Comparison of ENCODE assay signal across 9 mouse cellular contexts in genomic region chr14:16196518-16196917, GRCm38 (mm10). TPM values are rescaled to one million over a fixed set of nuclear protein-coding genes. Genes with fewer than 3 reads are reported as not detected.
DNase-seq lines count a peak whose midpoint lies in the region; ATAC-seq and TF ChIP-seq lines count a peak whose summit lies in the region.
"Had no signal": no experiment of that assay in that cellular context is flagged by ENCODE, and none has a peak within 500 bp of the region (broad histone marks: within the 10 kb centered on the region; RNA-seq: fewer than 3 reads in every experiment).

No protein-coding gene starts in this region.

- no peak overlapping the region for H3K27ac ChIP-seq in ES-E14 (ENCODE audit: insufficient read depth, low read depth, low read length, poor library complexity, severe bottlenecking)
- no peak overlapping the region for H3K27ac ChIP-seq in embryonic facial prominence, embryonic 14.5 days (replicated peaks; ENCODE audit: low read depth, low read length)
- no peak overlapping the region for H3K27ac ChIP-seq in midbrain, embryonic 10.5 days (replicated peaks)
- H3K27ac ChIP-seq: embryonic facial prominence, embryonic 13.5 days had no signal

- H3K4me3 ChIP-seq in ES-E14 (ENCODE audit: insufficient read depth in 1 of 2, low read depth in 1 of 2, low read length in 2 of 2, poor library complexity in 1 of 2, severe bottlenecking in 1 of 2): no peak overlapping the region
- H3K4me3 ChIP-seq in embryonic facial prominence, embryonic 14.5 days (ENCODE audit: low read depth, low read length): no peak overlapping the region
- H3K4me3 ChIP-seq in midbrain, embryonic 10.5 days: no peak overlapping the region
- H3K4me3 ChIP-seq: embryonic facial prominence, embryonic 13.5 days had no signal

- no peaks in the 10 kb centered on the region for H3K36me3 ChIP-seq in ES-E14 (ENCODE audit: control insufficient read depth, insufficient read depth, low read length, poor library complexity, severe bottlenecking)
- no peaks in the 10 kb centered on the region for H3K36me3 ChIP-seq in embryonic facial prominence, embryonic 14.5 days (ENCODE audit: control insufficient read depth, insufficient read depth, low read length)
- H3K36me3 ChIP-seq in midbrain, embryonic 10.5 days: no peaks in the 10 kb centered on the region
- H3K36me3 ChIP-seq: embryonic facial prominence, embryonic 13.5 days had no signal

- 56% methylated on average over 4 of the region's 4 CpGs for WGBS in embryonic facial prominence, embryonic 14.5 days
- WGBS in midbrain, embryonic 10.5 days: 61% methylated on average over 4 of the region's 4 CpGs

- in situ Hi-C loops in ES-E14 (cut with MboI; ENCODE audit: low sequenced_read_pairs in 2 of 2, unreplicated experiment in 2 of 2): no loop called here

- ATAC-seq in cerebellum, adult (ENCODE audit: insufficient number of reproducible peaks, low FRiP score, low TSS enrichment): no peak
- no peak for ATAC-seq in embryonic facial prominence, embryonic 14.5 days (ENCODE audit: low read depth)

- H3K4me2 ChIP-seq in embryonic facial prominence, embryonic 14.5 days (ENCODE audit: low read depth, low read length): no peak overlapping the region
- H3K4me2 ChIP-seq: embryonic facial prominence, embryonic 13.5 days had no signal

- H3K27me3 ChIP-seq in embryonic facial prominence, embryonic 14.5 days (replicated peaks; ENCODE audit: control insufficient read depth, insufficient read depth, low read length): no peaks in the 10 kb centered on the region
- H3K27me3 ChIP-seq in midbrain, embryonic 10.5 days (ENCODE audit: low read depth, poor library complexity, severe bottlenecking): no peaks in the 10 kb centered on the region
- H3K27me3 ChIP-seq: embryonic facial prominence, embryonic 13.5 days had no signal

- intact Hi-C loops in left cerebral cortex, postnatal 4 days (cut with DNase I): loop anchor here (5.0 to 10.0 kb wide), 2 partner anchors 762 to 1334 kb away; partner anchors contain the start of gene Lrrc3b

- peak; percentile 45 for DNase-seq in cerebellum, adult 8-10 months
- peak; percentile 17 for DNase-seq in left cerebral cortex, postnatal 4 days
- DNase-seq in left cerebral cortex, adult 8-10 months (ENCODE audit: low spot score in 2 of 2): no peak
- DNase-seq in ES-E14 (ENCODE audit: low read depth, low spot score): peak; percentile 19
- DNase-seq in embryonic facial prominence, embryonic 14.5 days (ENCODE audit: low spot score): peak; percentile 50
- no peak for DNase-seq in yolk sac, embryonic 10.5 days (ENCODE audit: low spot score)
- no peak for DNase-seq in midbrain, embryonic 10.5 days (ENCODE audit: low spot score)

- H3K9me3 ChIP-seq in ES-E14 (ENCODE audit: control insufficient read depth, insufficient read depth, low read depth, low read length): no peaks in the 10 kb centered on the region
- no peaks in the 10 kb centered on the region for H3K9me3 ChIP-seq in embryonic facial prominence, embryonic 14.5 days (ENCODE audit: control insufficient read depth, low read length)
- H3K9me3 ChIP-seq in midbrain, embryonic 10.5 days (replicated peaks): no peaks in the 10 kb centered on the region
- H3K9me3 ChIP-seq: embryonic facial prominence, embryonic 13.5 days had no signal

- H3K9ac ChIP-seq in ES-E14 (ENCODE audit: insufficient read depth, low read depth, low read length, poor library complexity, severe bottlenecking): no peak overlapping the region
- H3K9ac ChIP-seq in embryonic facial prominence, embryonic 14.5 days (ENCODE audit: low read depth, low read length): no peak overlapping the region
- H3K9ac ChIP-seq: embryonic facial prominence, embryonic 13.5 days had no signal

- H3K4me1 ChIP-seq in ES-E14 (ENCODE audit: control insufficient read depth in 2 of 2, insufficient read depth in 2 of 2, low read length in 2 of 2, poor library complexity in 1 of 2): no peaks in the 10 kb centered on the region
- peaks cover 13% of the 10 kb centered on the region for H3K4me1 ChIP-seq in embryonic facial prominence, embryonic 14.5 days (ENCODE audit: control insufficient read depth, insufficient read depth, low read length)
- H3K4me1 ChIP-seq in midbrain, embryonic 10.5 days: peaks cover 14% of the 10 kb centered on the region

TF ChIP-seq in ES-E14, 5 proteins besides CTCF, POLR2A, EP300 and RAD21:
- no peak for TF ChIP-seq ZNF384 (IDR thresholded peaks at IDR 0.05; ENCODE audit: low read depth, low read length)
- TF ChIP-seq HCFC1 (IDR thresholded peaks at IDR 0.05; ENCODE audit: borderline replicate concordance, insufficient read depth, low read length): no peak
- peak; percentile 40; the same call in 1 of the 2 replicates for TF ChIP-seq ZC3H11A (IDR thresholded peaks at IDR 0.05; ENCODE audit: borderline replicate concordance, low read depth, low read length)
TF ChIP-seq in ES-E14: peak in this region for 1.

RNA-seq across cellular contexts. Expression of gene Ngly1, which starts 52.6 kb away (rescaled TPM):
- total RNA-seq in left cerebral cortex, postnatal 4 days (2021): 10 to 100 TPM; 27.3 to 32.1 TPM
- total RNA-seq in left cerebral cortex, adult 8-10 months (2022): 10 to 100 TPM; 29.6 to 31.0 (median 30.4) TPM
- 5.4 and 6.9 TPM in 2 replicates for total RNA-seq in ES-E14 (2012; rRNA removed)
- polyA plus RNA-seq in embryonic facial prominence, embryonic 14.5 days (2014; fragmentation: Nextera tagmentation; extraction: Ambion mirVana): 43.6 and 49.6 TPM in 2 replicates
- 14.3 and 18.5 TPM in 2 replicates for polyA plus RNA-seq in midbrain, embryonic 10.5 days (2016; fragmentation: Nextera tagmentation; extraction: Ambion mirVana)

RNA-seq across cellular contexts. Expression of gene Oxsm, which starts 53.1 kb away (rescaled TPM):
- 10 to 100 TPM; 10.3 to 11.0 TPM for total RNA-seq in left cerebral cortex, postnatal 4 days (2021)
- total RNA-seq in left cerebral cortex, adult 8-10 months (2022): 10 to 100 TPM; 11.0 to 14.2 (median 12.4) TPM
- 6.6 and 6.7 TPM in 2 replicates for total RNA-seq in ES-E14 (2012; rRNA removed)
- polyA plus RNA-seq in embryonic facial prominence, embryonic 14.5 days (2014; fragmentation: Nextera tagmentation; extraction: Ambion mirVana): 1.7 and 1.8 TPM in 2 replicates
- 1.7 and 1.9 TPM in 2 replicates for polyA plus RNA-seq in midbrain, embryonic 10.5 days (2016; fragmentation: Nextera tagmentation; extraction: Ambion mirVana)

Comparison
In these comparisons a context has a peak if more than half of its experiments do, and no peak if none do; other contexts are left out.
1. DNase-seq: peak in cerebellum, adult 8-10 months (single experiment), left cerebral cortex, postnatal 4 days (single experiment), ES-E14 (single experiment) and embryonic facial prominence, embryonic 14.5 days (single experiment); none in left cerebral cortex, adult 8-10 months (0 of 2), yolk sac, embryonic 10.5 days (single experiment) and midbrain, embryonic 10.5 days (single experiment).